Mouse (Mus musculus): ENCODE measurements at regions not wholly inside any gene's neighbourhood (a gene's known extent, or its start where the extent isn't known, plus 50 kb on each side); places are given as distances from the start of the nearest gene placed in this dataset.

- DNase-seq, result no peak
Observed at GRCm38 (mm10) chr4:26965831-26966230, 619.1 kb upstream of the Manea start.

GRCm38 (mm10) chr4:26964850-26965249 is 618.2 kb upstream of the Manea start:
- no peak for DNase-seq

- no peak for DNase-seq
Observed at GRCm38 (mm10) chr4:26944617-26945016, 597.9 kb upstream of the Manea start.

GRCm38 (mm10) chr4:26933988-26934798 is 587.5 kb upstream of the Manea start:
- DNase-seq, result peak; percentile 10

- no peak for DNase-seq
Observed at GRCm38 (mm10) chr4:26929879-26930481, 583.3 kb upstream of the Manea start.

GRCm38 (mm10) chr4:26926060-26926459 is 579.4 kb upstream of the Manea start:
- DNase-seq, result no peak

GRCm38 (mm10) chr4:26888514-26888913 is 541.8 kb upstream of the Manea start:
- DNase-seq, result no peak

- DNase-seq, result no peak
Observed at GRCm38 (mm10) chr4:26879022-26879421, 532.3 kb upstream of the Manea start.

- no peak for DNase-seq
Observed at GRCm38 (mm10) chr4:26841761-26842160, 495.1 kb upstream of the Manea start.

- no peak for DNase-seq
Observed at GRCm38 (mm10) chr4:26800831-26801230, 454.1 kb upstream of the Manea start.

- no peak for DNase-seq
Observed at GRCm38 (mm10) chr4:26793181-26793824, 446.6 kb upstream of the Manea start.

GRCm38 (mm10) chr4:26767896-26768295 is 421.2 kb upstream of the Manea start:
- DNase-seq, result no peak

GRCm38 (mm10) chr4:26766235-26767228 is 419.8 kb upstream of the Manea start:
- no peak for DNase-seq

- DNase-seq, result no peak
Observed at GRCm38 (mm10) chr4:26740815-26741214, 394.1 kb upstream of the Manea start.

- no peak for DNase-seq
Observed at GRCm38 (mm10) chr4:26736381-26736780, 389.7 kb upstream of the Manea start.

GRCm38 (mm10) chr4:26714437-26714836 is 367.7 kb upstream of the Manea start:
- DNase-seq, result no peak

- no peak for DNase-seq
Observed at GRCm38 (mm10) chr4:26709964-26710363, 363.3 kb upstream of the Manea start.

- DNase-seq, result no peak
Observed at GRCm38 (mm10) chr4:26695964-26696363, 349.3 kb upstream of the Manea start.
